Mouse (Mus musculus) neural tube, embryonic 12.5 days (tissue): ENCODE measurements around the gene Glis2. TPM values are rescaled to one million over a fixed set of nuclear protein-coding genes. Genes with fewer than 3 reads are reported as not detected.

Source experiments
- ATAC-seq: fragments of 200-750 bp; cut with Nextera tagmentation; 2 replicates; pipeline ENCODE4 v1.8.0; 2017; ENCODE audit warnings: low read depth, mild to moderate bottlenecking, moderate TSS enrichment, moderate library complexity; ENCODE audit not compliant: low FRiP score
- H3K27ac ChIP-seq: fragments of 300-500 bp; sonication (generic); 2 replicates; pipeline ENCODE4 v1.5.1; 2016
- H3K27me3 ChIP-seq: fragments of 300-500 bp; sonication (generic); replicated peaks from 2 replicates; pipeline ENCODE4 v1.6.1; 2016; ENCODE audit warnings: mild to moderate bottlenecking
- H3K36me3 ChIP-seq: fragments of 300-500 bp; sonication (generic); 2 replicates; pipeline ENCODE4 v1.6.1; 2016; ENCODE audit warnings: mild to moderate bottlenecking
- H3K4me1 ChIP-seq: fragments of 300-500 bp; sonication (generic); 2 replicates; pipeline ENCODE4 v1.6.1; 2016
- H3K4me2 ChIP-seq: fragments of 300-500 bp; sonication (generic); replicated peaks from 2 replicates; pipeline ENCODE4 v1.6.1; 2016; ENCODE audit warnings: mild to moderate bottlenecking
- H3K4me3 ChIP-seq: fragments of 300-500 bp; sonication (generic); 2 replicates; pipeline ENCODE4 v1.5.1; 2016
- H3K9ac ChIP-seq: fragments of 300-500 bp; sonication (generic); 2 replicates; pipeline ENCODE4 v1.6.1; 2016; ENCODE audit warnings: mild to moderate bottlenecking
- H3K9me3 ChIP-seq: fragments of 300-500 bp; sonication (generic); 2 replicates; pipeline ENCODE4 v1.6.1; 2016; ENCODE audit warnings: mild to moderate bottlenecking
- WGBS: fragments of 180-500 bp; shearing (Covaris S2); methylation state at CpG from one replicate; pipeline ENCODE4 v1.1.7; 2016; 5-methylcytosine and 5-hydroxymethylcytosine counted together
- polyA plus RNA-seq: library from polyadenylated mRNA; unstranded; fragments of >200 nt; fragmentation: Nextera tagmentation; extraction: Ambion mirVana; gene quantifications from 2 replicates; pipeline ENCODE4 v1.2.1, GENCODE M21; 2016

The Glis2 gene
- polyA plus RNA-seq, 1 experiment from 2014 or later = 36.5 TPM

DNA sequence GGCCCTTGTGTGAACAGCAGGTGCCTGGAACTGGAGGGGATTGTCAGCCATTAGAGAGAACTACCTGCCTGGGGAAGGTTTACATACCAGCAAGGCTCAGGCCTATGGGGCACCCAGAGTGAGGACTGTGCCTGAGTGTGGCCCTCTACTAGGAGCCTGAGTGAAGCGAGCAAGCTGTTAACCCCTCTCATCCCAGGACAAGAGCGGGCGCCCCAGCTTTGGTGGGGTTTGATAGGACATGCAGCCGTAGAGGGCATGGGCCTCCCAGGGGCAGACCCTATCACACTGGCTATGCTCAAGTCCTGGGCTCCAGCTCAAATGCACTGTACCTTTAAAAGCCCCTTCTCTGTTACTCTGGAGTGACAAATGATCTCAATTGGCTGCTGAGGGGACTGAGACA, 52.3 kb downstream of the Glis2 start:
- Histone ChIP-seq H3K4me1 (peaks cover 23% of the 10 kb centered on the region), H3K27ac (no peak overlapping the region), H3K27me3 (no peaks in the 10 kb centered on the region), H3K9me3 (no peaks in the 10 kb centered on the region), H3K9ac (no peak overlapping the region), H3K36me3 (peaks cover 46% of the 10 kb centered on the region), H3K4me2 (no peak overlapping the region), H3K4me3 (no peak overlapping the region)
- WGBS = 87% methylated on average over 4 of the region's 4 CpGs
- ATAC-seq = no peak

DNA sequence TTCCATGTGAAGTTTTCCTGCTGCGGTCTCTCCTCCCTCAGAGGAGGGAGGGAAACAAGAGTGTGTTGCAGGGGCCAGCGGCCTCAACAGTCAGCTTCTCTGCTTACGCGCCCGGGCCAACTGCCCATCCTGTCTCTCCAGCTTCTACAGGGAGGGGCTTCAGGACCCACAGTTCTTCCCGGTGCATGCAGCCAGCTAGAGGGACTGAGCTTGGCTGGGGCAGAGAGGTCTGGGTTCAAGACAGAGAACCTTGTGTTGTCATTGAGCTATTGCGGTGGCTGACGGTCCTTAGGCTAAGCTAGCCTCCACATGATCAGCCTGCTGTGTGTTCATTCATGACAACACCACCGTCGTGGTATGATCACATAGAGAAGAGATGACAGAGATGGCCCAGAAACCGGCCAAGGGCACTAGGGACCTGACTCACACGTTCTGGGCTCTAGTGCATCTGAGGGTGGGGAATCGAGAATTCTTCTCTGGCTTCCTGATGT, 53.2 kb downstream of the Glis2 start:
- H3K9ac ChIP-seq = no peak overlapping the region
- no peaks in the 10 kb centered on the region for H3K9me3 ChIP-seq
- H3K4me1 ChIP-seq = peaks cover 19% of the 10 kb centered on the region
- H3K36me3 ChIP-seq = peaks cover 54% of the 10 kb centered on the region
- ATAC-seq = no peak
- no peaks in the 10 kb centered on the region for H3K27me3 ChIP-seq
- H3K4me3 ChIP-seq = no peak overlapping the region
- no peak overlapping the region for H3K27ac ChIP-seq
- no peak overlapping the region for H3K4me2 ChIP-seq
- 77% methylated on average over 13 of the region's 13 CpGs for WGBS

DNA sequence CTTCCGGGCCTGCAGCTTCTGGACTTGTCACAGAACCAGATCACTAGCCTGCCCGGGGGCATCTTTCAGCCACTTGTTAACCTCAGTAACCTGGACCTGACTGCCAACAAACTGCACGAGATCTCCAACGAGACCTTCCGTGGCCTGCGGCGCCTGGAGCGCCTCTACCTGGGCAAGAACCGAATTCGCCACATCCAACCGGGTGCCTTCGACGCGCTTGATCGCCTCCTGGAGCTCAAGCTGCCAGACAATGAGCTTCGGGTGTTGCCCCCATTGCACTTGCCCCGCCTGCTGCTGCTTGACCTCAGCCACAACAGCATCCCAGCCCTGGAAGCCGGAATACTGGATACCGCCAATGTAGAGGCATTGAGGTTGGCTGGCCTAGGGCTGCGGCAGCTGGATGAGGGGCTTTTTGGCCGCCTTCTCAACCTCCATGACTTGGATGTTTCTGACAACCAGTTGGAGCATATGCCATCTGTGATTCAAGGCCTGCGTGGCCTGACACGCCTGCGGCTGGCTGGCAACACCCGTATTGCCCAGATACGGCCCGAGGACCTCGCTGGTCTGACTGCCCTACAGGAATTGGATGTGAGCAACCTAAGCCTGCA, 54.0 kb downstream of the Glis2 start:
- peaks cover 55% of the 10 kb centered on the region for H3K36me3 ChIP-seq
- H3K9ac ChIP-seq = no peak overlapping the region
- no peak overlapping the region for H3K27ac ChIP-seq
- H3K4me1 ChIP-seq = peaks cover 16% of the 10 kb centered on the region
- H3K4me3 ChIP-seq = no peak overlapping the region
- H3K9me3 ChIP-seq = no peaks in the 10 kb centered on the region
- ATAC-seq = no peak
- no peak overlapping the region for H3K4me2 ChIP-seq
- WGBS = 88% methylated on average over 28 of the region's 28 CpGs
- no peaks in the 10 kb centered on the region for H3K27me3 ChIP-seq

DNA sequence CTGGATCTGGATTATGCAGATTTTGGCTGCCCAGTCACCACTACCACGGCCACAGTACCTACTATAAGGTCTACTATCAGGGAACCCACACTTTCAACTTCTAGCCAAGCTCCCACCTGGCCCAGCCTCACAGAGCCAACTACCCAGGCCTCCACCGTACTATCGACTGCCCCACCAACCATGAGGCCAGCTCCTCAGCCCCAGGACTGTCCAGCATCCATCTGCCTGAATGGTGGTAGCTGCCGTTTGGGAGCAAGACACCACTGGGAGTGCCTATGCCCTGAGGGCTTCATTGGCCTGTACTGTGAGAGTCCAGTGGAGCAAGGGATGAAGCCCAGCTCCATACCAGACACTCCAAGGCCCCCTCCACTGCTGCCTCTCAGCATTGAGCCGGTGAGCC, 54.7 kb downstream of the Glis2 start:
- H3K4me3 ChIP-seq = no peak overlapping the region
- peaks cover 11% of the 10 kb centered on the region; the same call in 1 of the 2 replicates for H3K4me1 ChIP-seq
- no peak overlapping the region for H3K4me2 ChIP-seq
- no peak for ATAC-seq
- H3K9ac ChIP-seq = no peak overlapping the region
- H3K27ac ChIP-seq = no peak overlapping the region
- H3K27me3 ChIP-seq = no peaks in the 10 kb centered on the region
- peaks cover 52% of the 10 kb centered on the region for H3K36me3 ChIP-seq
- H3K9me3 ChIP-seq = no peaks in the 10 kb centered on the region
- 93% methylated on average over 5 of the region's 5 CpGs for WGBS

DNA sequence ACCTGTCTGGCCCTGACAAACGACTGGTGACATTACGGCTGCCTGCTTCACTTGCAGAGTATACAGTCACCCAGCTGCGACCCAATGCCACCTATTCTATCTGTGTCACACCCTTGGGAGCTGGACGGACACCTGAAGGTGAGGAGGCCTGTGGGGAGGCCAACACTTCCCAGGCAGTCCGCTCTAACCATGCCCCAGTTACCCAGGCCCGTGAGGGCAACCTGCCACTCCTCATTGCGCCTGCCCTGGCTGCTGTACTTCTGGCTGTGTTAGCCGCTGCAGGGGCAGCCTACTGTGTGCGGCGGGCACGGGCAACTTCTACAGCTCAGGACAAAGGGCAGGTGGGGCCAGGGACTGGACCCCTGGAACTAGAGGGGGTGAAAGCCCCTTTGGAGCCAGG, 55.2 kb downstream of the Glis2 start:
- Histone ChIP-seq H3K4me2 (no peak overlapping the region), H3K27me3 (no peaks in the 10 kb centered on the region), H3K36me3 (peaks cover 53% of the 10 kb centered on the region), H3K9me3 (no peaks in the 10 kb centered on the region), H3K9ac (no peak overlapping the region), H3K4me1 (peaks cover 11% of the 10 kb centered on the region; the same call in 1 of the 2 replicates), H3K4me3 (no peak overlapping the region), H3K27ac (no peak overlapping the region)
- no peak for ATAC-seq
- WGBS = 96% methylated on average over 11 of the region's 11 CpGs

DNA sequence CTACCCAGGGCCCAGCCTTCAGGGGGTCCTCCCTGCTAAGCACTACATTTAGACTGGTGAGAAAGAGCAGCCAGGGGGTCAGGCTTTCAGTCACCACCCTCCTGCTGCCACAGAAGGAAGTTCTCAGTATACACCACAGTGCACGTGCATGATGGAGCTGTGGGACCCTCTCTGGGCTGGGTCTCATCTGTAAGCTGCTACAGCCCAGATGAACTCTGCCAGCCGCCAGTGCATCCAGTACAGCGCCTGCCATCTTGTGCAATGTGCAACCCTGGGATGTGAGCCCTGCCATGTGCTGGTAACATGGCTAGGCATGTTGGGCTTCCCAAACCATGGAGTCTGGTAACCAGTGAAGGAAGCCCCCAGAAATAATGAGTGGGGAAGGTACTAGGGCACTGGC, 55.6 kb downstream of the Glis2 start:
- 86% methylated on average over 3 of the region's 3 CpGs for WGBS
- no peak for ATAC-seq
- H3K36me3 ChIP-seq = peaks cover 57% of the 10 kb centered on the region
- H3K4me2 ChIP-seq = no peak overlapping the region
- no peak overlapping the region for H3K4me3 ChIP-seq
- H3K9ac ChIP-seq = no peak overlapping the region
- H3K27ac ChIP-seq = no peak overlapping the region
- H3K27me3 ChIP-seq = no peaks in the 10 kb centered on the region
- no peaks in the 10 kb centered on the region for H3K9me3 ChIP-seq
- peaks cover 11% of the 10 kb centered on the region; the same call in 1 of the 2 replicates for H3K4me1 ChIP-seq

DNA sequence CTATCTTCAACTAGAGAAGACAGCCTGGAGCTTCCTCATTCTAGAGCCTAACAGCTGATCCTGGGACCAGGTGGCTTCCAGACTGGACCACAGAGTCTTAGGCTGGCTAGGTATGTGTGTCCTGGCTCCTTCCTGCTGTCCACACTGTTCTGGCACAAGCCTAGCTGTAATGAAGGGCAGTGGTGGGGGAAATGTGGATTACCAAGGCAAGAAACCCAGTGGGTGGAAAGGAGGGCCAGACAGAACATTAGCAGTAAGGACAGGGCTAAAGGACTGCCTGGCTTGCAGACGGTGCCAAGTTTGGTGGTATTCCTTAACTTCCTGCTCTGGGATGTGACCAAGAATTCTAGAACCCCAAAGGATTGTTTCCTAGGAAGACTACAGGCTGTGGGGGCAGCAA, 56.6 kb downstream of the Glis2 start:
- no peak overlapping the region for H3K4me3 ChIP-seq
- peaks cover 57% of the 10 kb centered on the region for H3K36me3 ChIP-seq
- no peaks in the 10 kb centered on the region for H3K27me3 ChIP-seq
- peaks cover 15% of the 10 kb centered on the region for H3K4me1 ChIP-seq
- 95% methylated on average over 1 of the region's 1 CpGs for WGBS
- ATAC-seq = no peak
- no peak overlapping the region for H3K27ac ChIP-seq
- no peaks in the 10 kb centered on the region for H3K9me3 ChIP-seq
- H3K4me2 ChIP-seq = no peak overlapping the region
- H3K9ac ChIP-seq = no peak overlapping the region

DNA sequence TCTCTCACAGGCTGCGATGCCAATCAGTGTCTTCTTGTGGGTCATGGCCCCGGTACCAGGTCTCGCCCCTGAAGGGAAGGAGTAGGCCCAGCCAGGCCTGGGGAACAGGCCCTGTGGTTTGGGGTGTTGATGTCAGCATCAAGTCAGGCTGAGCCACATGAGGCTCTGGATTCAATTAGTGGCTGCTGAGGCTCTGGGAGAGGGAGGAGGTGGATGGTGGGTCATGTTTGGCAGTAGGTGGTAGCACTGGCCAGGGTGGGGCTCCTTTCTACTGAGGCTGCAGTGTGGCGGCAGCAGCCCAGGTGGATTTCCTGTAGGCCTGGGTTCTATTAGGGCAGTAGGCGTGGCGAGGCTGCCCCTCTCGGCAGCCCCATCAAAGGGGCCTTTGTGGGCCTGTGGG, 57.1 kb downstream of the Glis2 start:
- Histone ChIP-seq H3K4me1 (peaks cover 15% of the 10 kb centered on the region), H3K4me2 (no peak overlapping the region), H3K4me3 (no peak overlapping the region), H3K27me3 (no peaks in the 10 kb centered on the region), H3K9me3 (no peaks in the 10 kb centered on the region), H3K27ac (no peak overlapping the region), H3K9ac (no peak overlapping the region), H3K36me3 (peaks cover 57% of the 10 kb centered on the region)
- WGBS = 58% methylated on average over 7 of the region's 7 CpGs
- no peak for ATAC-seq

DNA sequence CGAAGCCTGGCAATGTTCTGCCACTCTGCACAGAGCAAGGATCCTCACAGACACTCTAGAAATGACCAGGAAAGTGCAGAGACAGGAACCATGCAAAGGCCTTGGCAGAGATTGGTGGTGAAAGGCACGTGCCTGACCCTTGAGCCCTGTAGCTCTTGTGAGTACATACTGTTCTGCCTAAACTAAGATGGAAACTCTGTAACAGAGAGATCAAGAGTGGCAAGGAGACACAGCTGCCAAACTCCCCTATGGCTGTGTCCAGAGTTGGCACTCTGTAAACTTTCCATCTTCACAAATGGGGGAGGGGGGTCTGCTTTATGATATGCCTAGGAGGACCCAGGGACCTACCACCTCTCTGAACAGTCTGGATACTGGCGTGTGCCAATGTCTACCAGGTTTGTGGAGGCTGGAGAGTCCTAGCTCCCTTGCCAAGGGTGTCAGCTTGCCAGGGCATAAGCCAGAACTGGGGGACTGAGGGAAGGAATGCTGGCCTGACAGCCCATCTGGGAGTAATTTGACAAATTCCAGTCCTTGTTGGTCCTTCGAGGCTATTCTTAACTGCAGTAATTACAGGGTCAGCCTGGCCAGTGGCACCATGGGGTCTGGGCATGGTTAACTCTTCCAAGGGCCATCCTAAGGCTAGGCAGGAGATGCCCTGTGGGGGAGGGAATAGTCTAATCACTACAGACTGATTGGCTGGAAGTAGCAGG, 58.3 kb downstream of the Glis2 start:
- Histone ChIP-seq H3K9me3 (no peaks in the 10 kb centered on the region), H3K27ac (no peak overlapping the region), H3K36me3 (peaks cover 53% of the 10 kb centered on the region), H3K4me3 (no peak overlapping the region), H3K27me3 (no peaks in the 10 kb centered on the region), H3K4me2 (no peak overlapping the region), H3K4me1 (peaks cover 8% of the 10 kb centered on the region; the same call in 1 of the 2 replicates), H3K9ac (no peak overlapping the region)
- 68% methylated on average over 4 of the region's 4 CpGs for WGBS
- no peak for ATAC-seq

DNA sequence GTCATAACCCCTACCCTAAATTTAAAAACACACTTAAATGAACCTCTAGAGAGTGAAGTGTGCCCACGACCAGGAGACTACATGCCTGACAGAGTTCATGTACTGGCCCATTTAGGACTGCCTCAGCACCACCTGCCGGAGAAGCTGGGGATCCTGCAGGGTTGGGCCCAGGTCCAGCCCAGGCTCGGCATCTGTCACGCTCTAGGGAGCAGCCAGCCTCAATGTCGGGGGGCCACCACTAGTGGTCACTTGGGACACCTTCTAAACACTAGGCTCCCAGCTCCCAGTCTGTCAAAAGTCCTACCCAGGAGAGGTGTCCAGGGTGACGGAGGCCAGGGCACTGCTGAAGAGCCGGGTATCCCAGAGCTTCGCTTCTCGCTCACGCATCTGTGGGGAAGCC, 60.2 kb downstream of the Glis2 start:
- no peaks in the 10 kb centered on the region for H3K9me3 ChIP-seq
- H3K4me3 ChIP-seq = no peak overlapping the region
- peaks cover 35% of the 10 kb centered on the region for H3K36me3 ChIP-seq
- H3K27me3 ChIP-seq = no peaks in the 10 kb centered on the region
- ATAC-seq = no peak
- 82% methylated on average over 10 of the region's 10 CpGs for WGBS
- no peak overlapping the region for H3K9ac ChIP-seq
- peaks cover 16% of the 10 kb centered on the region; the same call in 1 of the 2 replicates for H3K4me1 ChIP-seq
- no peak overlapping the region for H3K27ac ChIP-seq
- H3K4me2 ChIP-seq = no peak overlapping the region

DNA sequence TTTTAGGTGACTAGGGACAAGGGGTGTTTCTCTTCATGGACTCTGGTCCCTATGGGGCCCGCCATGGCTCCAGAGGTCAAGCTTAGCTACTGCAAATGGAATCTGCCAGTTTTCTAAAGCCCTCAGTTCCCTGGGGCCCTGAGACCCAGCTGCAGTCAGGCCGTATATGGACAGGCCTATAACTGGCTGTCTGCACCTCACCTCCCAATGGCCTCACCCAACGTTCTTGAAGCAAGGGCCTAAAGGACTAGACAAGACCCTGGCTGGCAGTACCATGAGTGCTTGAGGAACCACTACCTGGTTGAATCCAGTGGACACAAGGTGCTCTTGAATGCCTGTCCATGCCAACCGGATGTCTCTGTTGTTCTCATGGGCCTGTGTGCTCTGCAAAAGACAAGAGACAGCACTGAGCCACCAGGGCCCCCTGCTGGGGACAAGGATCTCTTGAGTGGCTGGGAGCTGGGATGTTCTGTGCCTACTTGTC, 60.8 kb downstream of the Glis2 start:
- Histone ChIP-seq H3K27me3 (no peaks in the 10 kb centered on the region), H3K4me3 (no peak overlapping the region), H3K4me1 (peaks cover 16% of the 10 kb centered on the region; the same call in 1 of the 2 replicates), H3K27ac (no peak overlapping the region), H3K9me3 (no peaks in the 10 kb centered on the region), H3K4me2 (no peak overlapping the region), H3K9ac (no peak overlapping the region), H3K36me3 (peaks cover 29% of the 10 kb centered on the region)
- WGBS = 81% methylated on average over 4 of the region's 4 CpGs
- ATAC-seq = no peak

DNA sequence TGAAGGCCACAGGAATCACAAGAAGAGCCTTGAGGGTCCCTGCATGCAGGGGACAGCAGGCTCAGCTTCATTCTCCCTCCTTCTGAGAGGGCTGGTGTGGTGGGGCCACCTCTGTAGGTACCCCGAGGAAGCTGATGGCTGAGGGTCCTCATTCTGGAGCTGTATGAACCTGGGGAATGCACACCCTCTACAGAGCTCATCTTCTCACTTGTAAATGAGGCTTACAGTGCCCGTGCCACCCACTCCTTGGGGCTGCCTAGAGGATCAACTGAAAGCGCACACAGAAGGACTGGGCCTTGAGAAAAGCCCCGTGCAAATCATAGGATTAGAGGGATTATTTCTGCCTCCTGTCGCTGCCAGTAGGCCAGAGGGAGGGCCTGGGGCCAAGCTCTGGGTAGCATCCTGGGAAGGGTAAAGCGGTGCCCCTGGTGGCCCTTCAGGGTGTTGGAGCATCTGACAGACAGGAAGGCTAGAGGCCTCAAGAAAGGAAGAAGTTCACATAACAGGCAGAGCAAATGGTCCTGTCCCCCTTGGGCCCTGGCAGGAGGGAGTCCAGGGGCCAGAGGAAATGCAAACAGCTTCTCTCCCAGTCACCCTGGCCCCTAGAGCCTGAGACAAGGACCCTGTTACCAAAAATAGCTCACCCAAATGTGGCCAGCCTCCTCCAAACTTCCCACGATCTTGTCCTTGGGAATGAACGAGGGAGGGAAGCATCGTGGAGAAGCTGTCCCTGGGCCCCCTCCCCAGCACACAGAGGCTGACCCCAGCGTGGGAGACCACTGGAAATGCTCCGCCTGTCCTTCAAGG, 61.5 kb downstream of the Glis2 start:
- Histone ChIP-seq H3K9me3 (no peaks in the 10 kb centered on the region), H3K27me3 (no peaks in the 10 kb centered on the region), H3K4me2 (no peak overlapping the region), H3K4me1 (peaks cover 16% of the 10 kb centered on the region; the same call in 1 of the 2 replicates), H3K4me3 (no peak overlapping the region), H3K36me3 (peaks cover 30% of the 10 kb centered on the region), H3K9ac (no peak overlapping the region), H3K27ac (no peak overlapping the region)
- no peak for ATAC-seq
- WGBS = 58% methylated on average over 11 of the region's 11 CpGs
